Mouse (Mus musculus) limb, embryonic 14.5 days (tissue): ENCODE results near the gene 4933407L21Rik. TPM values are rescaled to one million over a fixed set of nuclear protein-coding genes. Genes with fewer than 3 reads are reported as not detected.

Source experiments
- ATAC-seq: fragments of 200-750 bp; cut with Nextera tagmentation; 2 replicates; pipeline ENCODE4 v1.8.0; 2017; ENCODE audit warnings: low read depth, moderate number of reproducible peaks, moderate TSS enrichment; ENCODE audit not compliant: low FRiP score
- DNase-seq: peaks from one replicate; pipeline ENCODE4 v3.0.0-alpha.2; 2015; ENCODE audit warnings: low spot score
- H3K27ac ChIP-seq: fragments of 300-500 bp; sonication (generic); replicated peaks from 2 replicates; pipeline ENCODE4 v1.5.1; 2014; ENCODE audit warnings: low read depth, mild to moderate bottlenecking, low read length, moderate library complexity, mixed read lengths
- H3K27me3 ChIP-seq: fragments of 300-500 bp; sonication (generic); 2 replicates; pipeline ENCODE4 v1.6.1; 2014; ENCODE audit warnings: low read length, mixed read lengths; ENCODE audit not compliant: control insufficient read depth, insufficient read depth
- H3K36me3 ChIP-seq: fragments of 300-500 bp; sonication (generic); 2 replicates; pipeline ENCODE4 v1.6.1; 2014; ENCODE audit warnings: mild to moderate bottlenecking, low read length, moderate library complexity, mixed read lengths; ENCODE audit not compliant: control insufficient read depth, insufficient read depth
- H3K4me1 ChIP-seq: fragments of 300-500 bp; sonication (generic); 2 replicates; pipeline ENCODE4 v1.6.1; 2014; ENCODE audit warnings: antibody characterized with exemption, low read length, mixed read lengths; ENCODE audit not compliant: control insufficient read depth, insufficient read depth
- H3K4me2 ChIP-seq: fragments of 300-500 bp; sonication (generic); replicated peaks from 2 replicates; pipeline ENCODE4 v1.6.1; 2014; ENCODE audit warnings: low read depth, mild to moderate bottlenecking, low read length, moderate library complexity; ENCODE audit not compliant: severe bottlenecking
- H3K4me3 ChIP-seq: fragments of 300-500 bp; sonication (generic); replicated peaks from 2 replicates; pipeline ENCODE4 v1.5.1; 2014; ENCODE audit warnings: low read length
- H3K9ac ChIP-seq: fragments of 300-500 bp; sonication (generic); 2 replicates; pipeline ENCODE4 v1.6.1; 2014; ENCODE audit warnings: mild to moderate bottlenecking, low read depth, low read length, moderate library complexity; ENCODE audit not compliant: severe bottlenecking
- H3K9me3 ChIP-seq: fragments of 300-500 bp; sonication (generic); 2 replicates; pipeline ENCODE4 v1.6.1; 2016; ENCODE audit warnings: low read length; ENCODE audit not compliant: control insufficient read depth
- POLR2A ChIP-seq: fragments of 200-500 bp; IDR thresholded peaks from 2 replicates; pipeline ENCODE4 v1.8.0; 2012; ENCODE audit warnings: inconsistent platforms, mild to moderate bottlenecking, moderate library complexity, borderline replicate concordance; ENCODE audit not compliant: insufficient read depth, insufficient read length; ENCODE audit errors: extremely low read depth
- WGBS: fragments of 180-500 bp; shearing (Covaris S2); extraction: QIAGEN DNeasy Blood & Tissue Kit; methylation state at CpG from one replicate; pipeline ENCODE4 v1.1.7; 2014; 5-methylcytosine and 5-hydroxymethylcytosine counted together
- polyA plus RNA-seq, 2 experiments: library from polyadenylated mRNA; depleted of rRNA in 1 of 2; stranded (reverse) in 1 of 2; unstranded in 1 of 2; fragments of >200 nt; fragmentation: Nextera tagmentation in 1 of 2; extraction: Ambion mirVana in 1 of 2; gene quantifications; 2 replicates each; pipeline versions ENCODE4 v1.2.1 to v1.2.3; 2012 to 2014

The 4933407L21Rik gene
- polyA plus RNA-seq, 2 experiments, result 0.66 to 1.2 TPM

- whole genome bisulfite sequencing, result 77% methylated on average over 6 of the region's 6 CpGs
- no peaks in the 10 kb centered on the region for H3K36me3 ChIP-seq
- peak overlapping the region; percentile 58; the same call in 1 of the 2 replicates for H3K27ac ChIP-seq
- no peak for DNase-seq
- H3K27me3 ChIP-seq, result no peaks in the 10 kb centered on the region
- ATAC-seq, result no peak
- H3K4me2 ChIP-seq, result no peak overlapping the region
- peaks cover 27% of the 10 kb centered on the region for H3K4me1 ChIP-seq
- no peak overlapping the region for H3K4me3 ChIP-seq
- H3K9ac ChIP-seq, result no peak overlapping the region
- H3K9me3 ChIP-seq, result no peaks in the 10 kb centered on the region
- no peak for TF ChIP-seq POLR2A
Measured at GRCm38 (mm10) chr1:85929406-85929805, 1.1 kb downstream of the 4933407L21Rik start.

- H3K4me1 ChIP-seq, result peaks cover 27% of the 10 kb centered on the region
- no peak for ATAC-seq
- H3K27me3 ChIP-seq, result no peaks in the 10 kb centered on the region; the same call in 1 of the 2 replicates
- H3K9ac ChIP-seq, result no peak overlapping the region
- TF ChIP-seq POLR2A, result no peak
- no peaks in the 10 kb centered on the region for H3K9me3 ChIP-seq
- WGBS, result 79% methylated on average over 5 of the region's 5 CpGs
- H3K36me3 ChIP-seq, result no peaks in the 10 kb centered on the region
- H3K27ac ChIP-seq, result no peak overlapping the region
- H3K4me2 ChIP-seq, result no peak overlapping the region
- DNase-seq, result no peak
- no peak overlapping the region for H3K4me3 ChIP-seq
Measured at GRCm38 (mm10) chr1:85931170-85931569, 2.9 kb downstream of the 4933407L21Rik start.

- no peaks in the 10 kb centered on the region for H3K36me3 ChIP-seq
- no peak for TF ChIP-seq POLR2A
- ATAC-seq (0 out of 2 replicates have a peak, but pooled peaks have one; percentile 7), DNase-seq (no peak)
- H3K27me3 ChIP-seq, result no peaks in the 10 kb centered on the region; the same call in 1 of the 2 replicates
- no peak overlapping the region for H3K9ac ChIP-seq
- H3K27ac ChIP-seq, result 0 out of 2 replicates have a peak overlapping the region, but pooled peaks have one; percentile 46
- peaks cover 21% of the 10 kb centered on the region for H3K4me1 ChIP-seq
- H3K4me3 ChIP-seq, result no peak overlapping the region
- WGBS, result 27% methylated on average over 7 of the region's 7 CpGs
- H3K9me3 ChIP-seq, result no peaks in the 10 kb centered on the region
- H3K4me2 ChIP-seq, result peak overlapping the region; percentile 30
Measured at GRCm38 (mm10) chr1:85933226-85933625, 4.9 kb downstream of the 4933407L21Rik start.

- H3K4me1 ChIP-seq, result peaks cover 16% of the 10 kb centered on the region
- no peaks in the 10 kb centered on the region for H3K36me3 ChIP-seq
- H3K9ac ChIP-seq, result peak overlapping the region; percentile 18; the same call in 1 of the 2 replicates
- H3K4me3 ChIP-seq, result 0 out of 2 replicates have a peak overlapping the region, but pooled peaks have one; percentile 6
- ATAC-seq, result peak; percentile 76; the same call in 1 of the 2 replicates
- no peak overlapping the region for H3K27ac ChIP-seq
- no peak for TF ChIP-seq POLR2A
- WGBS, result 10% methylated on average over 11 of the region's 11 CpGs
- H3K9me3 ChIP-seq, result no peaks in the 10 kb centered on the region
- DNase-seq, result peak; percentile 54
- no peaks in the 10 kb centered on the region; the same call in 1 of the 2 replicates for H3K27me3 ChIP-seq
- peak overlapping the region; percentile 30 for H3K4me2 ChIP-seq
Measured at GRCm38 (mm10) chr1:85933631-85934465, 5.6 kb downstream of the 4933407L21Rik start.

GRCm38 (mm10) chr1:85934560-85934959 lies 6.3 kb downstream of the 4933407L21Rik start:
- no peaks in the 10 kb centered on the region for H3K9me3 ChIP-seq
- H3K36me3 ChIP-seq, result no peaks in the 10 kb centered on the region
- H3K4me3 ChIP-seq, result no peak overlapping the region
- no peaks in the 10 kb centered on the region; the same call in 1 of the 2 replicates for H3K27me3 ChIP-seq
- H3K27ac ChIP-seq, result no peak overlapping the region
- 6% methylated on average over 7 of the region's 7 CpGs for WGBS
- peaks cover 13% of the 10 kb centered on the region for H3K4me1 ChIP-seq
- ATAC-seq, result no peak
- TF ChIP-seq POLR2A, result no peak
- H3K4me2 ChIP-seq, result no peak overlapping the region
- no peak overlapping the region for H3K9ac ChIP-seq
- no peak for DNase-seq
